Mouse (Mus musculus) MEL-GATA-1-ER (cell line): ENCODE results near the gene Hoxd1.

ENCODE experiments used
- DNase-seq: peaks from one replicate; pipeline ENCODE4 v3.0.0-alpha.2; 2012; ENCODE audit warnings: low read depth; ENCODE audit errors: extremely low read depth

The Hoxd1 gene

GRCm38 (mm10) chr2:74747661-74748141 lies 15.1 kb upstream of the Hoxd1 start:
- DNase-seq = no peak

- DNase-seq = no peak
Observed at GRCm38 (mm10) chr2:74748436-74748995, 14.3 kb upstream of the Hoxd1 start.

- DNase-seq = no peak
Observed at GRCm38 (mm10) chr2:74749337-74750121, 13.3 kb upstream of the Hoxd1 start.

GRCm38 (mm10) chr2:74750731-74751250 lies 12.0 kb upstream of the Hoxd1 start:
- DNase-seq = no peak

GRCm38 (mm10) chr2:74751861-74752260 lies 10.9 kb upstream of the Hoxd1 start:
- no peak for DNase-seq

- no peak for DNase-seq
Observed at GRCm38 (mm10) chr2:74752431-74753174, 10.2 kb upstream of the Hoxd1 start.

- no peak for DNase-seq
Observed at GRCm38 (mm10) chr2:74753175-74753523, 9.6 kb upstream of the Hoxd1 start.

- DNase-seq = no peak
Observed at GRCm38 (mm10) chr2:74753711-74754110, 9.1 kb upstream of the Hoxd1 start.

- no peak for DNase-seq
Observed at GRCm38 (mm10) chr2:74760146-74760545, 2.6 kb upstream of the Hoxd1 start.

- no peak for DNase-seq
Observed at GRCm38 (mm10) chr2:74761941-74762340, 839 bp upstream of the Hoxd1 start.

GRCm38 (mm10) chr2:74763245-74763735 lies 510 bp downstream of the Hoxd1 start:
- no peak for DNase-seq

GRCm38 (mm10) chr2:74763976-74764375 lies 1.2 kb downstream of the Hoxd1 start:
- DNase-seq = no peak

GRCm38 (mm10) chr2:74774359-74774758 lies 11.6 kb downstream of the Hoxd1 start:
- DNase-seq = no peak

- DNase-seq = no peak
Observed at GRCm38 (mm10) chr2:74777536-74778275, 14.9 kb downstream of the Hoxd1 start.

- DNase-seq = no peak
Observed at GRCm38 (mm10) chr2:74781386-74781785, 18.6 kb downstream of the Hoxd1 start.

- no peak for DNase-seq
Observed at GRCm38 (mm10) chr2:74795531-74795930, 32.8 kb downstream of the Hoxd1 start.

- no peak for DNase-seq
Observed at GRCm38 (mm10) chr2:74808431-74808830, 45.7 kb downstream of the Hoxd1 start.
